Mouse (Mus musculus) kidney, adult 11 months (tissue): ENCODE measurements at regions not wholly inside any gene's neighbourhood (a gene's known extent, or its start where the extent isn't known, plus 50 kb on each side); places are given as distances from the start of the nearest gene placed in this dataset.
"Not testable (repeated sequence)": the region's sequence is repeated elsewhere in the genome, so short reads cannot be mapped to it uniquely, and the experiment has no call there.

Source experiments
- DNase-seq: peaks from one replicate; pipeline ENCODE4 v3.0.0; 2022

DNA sequence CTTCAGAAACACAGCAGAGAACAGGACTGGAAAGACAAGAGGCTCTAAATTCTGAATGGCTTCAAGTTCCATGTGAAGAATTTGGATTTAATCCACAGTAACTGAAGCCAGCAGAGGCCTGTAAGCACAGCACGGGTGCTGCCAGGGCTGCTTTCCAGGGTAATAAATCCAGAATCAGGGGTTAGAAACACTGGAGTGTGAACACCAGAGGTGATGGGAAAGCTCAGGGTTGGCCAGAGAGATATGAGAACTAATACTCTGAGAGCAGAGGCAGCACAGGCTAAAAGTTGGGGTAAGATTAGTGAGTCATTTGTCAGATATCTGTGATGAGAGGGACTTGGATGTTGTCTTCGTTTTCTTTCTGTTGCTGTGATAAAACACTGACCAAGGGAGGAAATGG, 153.6 kb upstream of the Tmc3 start:
- peak; percentile 28 for DNase-seq

DNA sequence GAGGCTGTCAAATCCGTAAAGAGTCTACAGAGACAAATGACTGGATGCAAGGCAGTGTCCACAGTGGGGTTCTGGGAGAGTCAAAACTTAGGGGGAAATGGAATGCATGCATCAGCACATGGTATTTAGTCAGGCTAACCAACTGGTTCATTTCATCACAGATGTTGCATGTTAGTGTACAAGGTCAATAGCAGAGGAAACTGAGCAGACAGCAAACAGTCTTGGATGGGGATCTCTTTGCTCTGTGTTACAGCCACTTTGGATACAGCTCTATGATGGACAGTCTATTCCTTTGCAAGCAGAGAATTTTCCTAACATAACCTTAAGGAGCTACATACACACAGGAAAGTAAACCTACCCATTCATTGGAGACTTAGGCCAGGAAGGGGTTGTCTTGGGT, 151.9 kb upstream of the Tmc3 start:
- no peak for DNase-seq

DNA sequence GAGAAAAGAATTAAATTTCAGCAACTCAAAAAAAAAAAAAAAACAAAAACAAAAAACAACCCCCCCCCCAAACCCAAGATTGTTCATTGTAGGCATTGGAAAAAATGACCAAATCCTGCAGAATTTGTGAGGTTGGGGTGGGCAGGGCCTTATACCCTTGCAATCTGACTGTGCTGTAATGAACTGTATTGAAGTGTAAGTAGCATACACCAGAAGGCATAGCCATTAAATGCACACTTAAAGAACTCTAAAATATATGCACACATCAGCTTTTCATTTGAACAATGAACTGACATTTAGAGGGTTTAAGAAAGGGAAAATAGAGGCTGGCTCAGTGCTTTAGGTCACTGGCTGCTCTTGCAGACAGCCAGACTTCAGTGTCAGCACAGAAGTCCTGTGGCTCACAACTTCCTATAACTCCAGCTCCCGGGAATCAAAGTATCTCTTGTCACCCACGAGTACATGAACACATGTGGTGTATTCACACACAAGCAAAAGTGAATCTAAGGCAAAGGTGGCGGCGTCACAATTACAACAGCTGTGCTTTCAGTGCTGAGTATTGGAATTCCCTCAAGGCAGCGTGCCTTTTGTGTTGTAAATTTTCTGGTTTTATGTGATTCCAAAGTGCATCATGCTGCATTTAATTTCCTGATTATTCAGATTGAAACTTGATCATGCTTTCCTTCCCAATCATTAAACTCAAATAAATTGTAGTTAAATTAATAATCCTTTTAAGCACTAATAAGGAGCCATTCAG, 150.6 kb upstream of the Tmc3 start:
- DNase-seq = no peak

DNA sequence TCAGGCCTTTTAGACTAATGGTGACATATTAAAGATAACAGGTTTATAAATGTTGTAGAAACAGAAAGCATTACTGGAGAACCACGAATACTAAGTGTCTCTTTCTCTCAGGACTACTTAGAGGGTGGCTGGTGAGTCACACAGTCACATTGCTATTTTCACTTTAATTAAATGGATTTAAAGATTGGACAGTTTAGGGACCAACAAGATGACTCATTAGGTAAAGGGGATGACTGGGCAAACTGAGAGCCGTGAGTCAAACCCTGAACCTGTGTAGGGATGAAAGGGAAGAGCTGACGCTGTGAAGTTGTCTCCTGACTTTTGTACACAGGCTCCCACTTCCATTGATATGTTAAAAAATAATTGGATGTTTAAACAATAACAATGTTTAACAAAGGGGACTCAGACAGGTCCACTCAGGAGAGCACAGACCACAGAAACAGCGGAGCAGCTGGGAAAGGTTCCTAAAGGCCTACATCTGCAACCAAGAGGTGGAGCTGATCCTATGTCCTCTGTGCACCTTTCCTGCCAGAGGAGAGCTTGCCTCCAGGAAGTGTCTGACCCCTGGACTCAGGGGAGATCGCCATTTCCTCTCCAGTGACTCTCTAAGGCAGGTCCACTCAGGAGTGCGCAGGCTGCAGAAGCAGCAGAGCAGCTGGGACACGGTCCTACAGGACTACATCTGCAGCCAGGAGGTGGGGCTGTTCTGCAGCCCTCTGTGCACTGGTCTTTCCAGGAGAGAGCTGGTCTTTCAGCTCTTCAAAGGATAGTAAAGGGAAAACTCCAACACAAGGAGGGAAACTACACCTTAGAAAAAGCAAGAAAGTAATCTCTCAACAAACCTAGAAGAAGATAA, 146.0 kb upstream of the Tmc3 start:
- no peak for DNase-seq

DNA sequence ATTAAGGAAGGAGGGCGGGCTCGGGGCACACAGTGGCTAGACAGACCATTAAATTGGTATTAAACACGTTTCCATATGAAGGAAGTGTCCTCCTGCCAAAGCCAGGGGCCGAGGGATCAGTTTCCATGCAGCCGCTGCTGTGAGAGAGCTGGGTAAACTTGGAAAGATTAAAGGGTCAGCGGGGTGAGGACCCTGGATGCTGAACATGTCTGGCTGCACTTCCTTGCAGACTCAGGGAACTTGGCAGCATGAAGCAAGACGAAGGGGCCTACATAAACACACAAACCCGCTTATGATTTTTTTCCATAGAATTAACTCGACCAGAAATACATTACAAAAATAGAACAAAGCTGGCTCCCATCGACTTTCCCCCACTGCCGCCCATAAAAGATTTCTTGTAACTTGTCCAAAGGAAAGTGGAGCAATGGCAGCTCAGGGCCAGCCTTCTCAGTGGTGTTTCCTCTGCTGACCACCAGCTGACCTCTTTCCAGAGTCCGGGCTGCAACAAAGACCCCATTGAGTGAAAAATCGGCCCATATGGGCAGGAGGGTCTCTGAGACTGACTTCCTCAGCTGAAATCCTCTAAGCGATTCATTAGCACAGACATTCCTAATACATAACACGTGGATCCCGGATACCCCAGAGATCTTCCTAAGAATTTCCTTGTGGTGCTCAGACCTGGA, 141.0 kb upstream of the Tmc3 start:
- DNase-seq = no peak

DNA sequence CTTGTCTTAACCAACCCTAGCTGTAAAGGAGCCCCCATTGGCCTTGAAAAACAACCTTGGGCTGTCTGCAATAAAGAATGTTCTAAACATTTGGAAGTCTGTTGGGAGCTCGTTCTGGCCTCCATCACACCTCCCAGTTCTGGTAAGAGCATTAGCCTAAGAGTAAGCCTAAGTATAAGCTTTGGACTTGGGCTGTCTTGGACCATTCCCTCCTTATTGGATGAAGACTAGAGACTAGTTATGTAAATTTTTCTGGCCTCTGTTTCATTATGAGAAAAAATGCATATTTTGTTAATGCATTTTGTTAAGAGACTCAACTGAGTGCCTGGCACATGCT, 140.5 kb upstream of the Tmc3 start:
- DNase-seq = no peak

DNA sequence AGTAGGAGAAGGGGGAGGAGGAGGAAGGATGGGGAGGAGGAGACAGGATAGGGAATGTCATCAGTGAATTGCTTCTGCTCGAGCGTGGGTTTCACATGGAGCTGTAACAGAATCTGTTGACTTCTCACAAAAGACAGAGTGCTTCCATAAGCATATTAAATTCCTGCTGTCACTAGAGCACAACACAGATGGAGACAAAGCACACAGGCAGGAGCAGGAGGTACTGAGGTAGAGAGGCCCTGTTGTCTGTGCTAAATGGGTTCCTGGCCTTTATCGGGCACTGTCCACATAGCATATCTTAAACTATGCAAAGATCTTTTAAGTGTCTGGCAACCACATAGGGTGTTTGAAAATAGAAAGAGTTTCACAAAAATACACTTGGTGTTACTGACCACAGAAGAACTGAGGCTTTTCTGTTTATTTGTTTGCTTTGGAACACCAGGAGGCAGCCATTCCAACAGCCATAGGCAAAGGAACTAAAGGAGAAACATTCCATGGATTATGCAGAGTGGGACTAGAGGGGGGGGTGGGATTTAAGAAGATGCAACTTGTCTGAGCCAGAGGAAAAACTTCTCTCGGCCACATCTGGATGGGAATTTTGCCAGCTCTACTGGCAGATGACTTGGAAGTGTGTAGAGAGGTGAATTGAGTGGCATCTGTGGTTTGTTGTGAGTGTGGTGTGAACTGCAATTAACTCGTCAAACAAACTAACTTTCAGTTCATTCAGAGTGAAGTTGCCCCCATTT, 139.4 kb upstream of the Tmc3 start:
- no peak for DNase-seq

DNA sequence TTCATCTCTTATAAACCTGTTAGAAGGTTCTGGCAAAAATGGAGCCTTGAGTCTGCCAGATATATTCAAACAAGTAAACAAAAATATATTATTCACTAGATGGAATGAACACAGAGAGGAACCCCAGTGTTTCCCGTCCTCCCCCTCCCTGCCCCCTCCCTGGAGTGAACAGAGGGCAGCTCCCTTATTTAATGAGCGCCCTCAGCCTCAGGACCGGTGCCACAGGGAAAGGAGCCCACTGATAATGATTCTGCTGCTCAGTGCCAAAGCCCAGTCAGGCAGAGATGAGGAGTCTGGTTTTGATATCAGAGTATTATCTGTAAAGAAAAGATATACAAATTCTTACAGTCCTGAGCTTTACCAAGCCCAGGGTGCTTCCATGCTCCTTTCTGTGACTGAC, 134.4 kb upstream of the Tmc3 start:
- no peak for DNase-seq

DNA sequence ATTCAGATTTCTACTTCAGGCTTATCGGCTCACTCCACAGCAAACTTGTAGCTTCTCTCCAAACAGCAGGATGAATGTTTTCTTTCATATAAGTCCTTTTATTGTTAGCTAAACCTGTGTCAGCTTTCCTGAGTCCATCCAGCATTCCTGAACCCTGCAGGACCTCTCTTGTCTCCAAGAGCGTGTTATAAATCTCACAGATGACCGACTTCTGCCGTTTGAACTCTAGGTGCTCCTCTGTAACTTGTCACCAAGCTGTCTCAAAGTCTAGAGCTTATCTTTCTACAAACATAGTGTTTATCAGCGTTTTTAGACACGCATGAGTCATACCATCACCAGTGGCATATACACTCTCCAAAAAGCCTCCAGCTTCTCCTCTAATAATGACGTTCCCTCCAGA, 132.4 kb upstream of the Tmc3 start:
- DNase-seq = no peak

DNA sequence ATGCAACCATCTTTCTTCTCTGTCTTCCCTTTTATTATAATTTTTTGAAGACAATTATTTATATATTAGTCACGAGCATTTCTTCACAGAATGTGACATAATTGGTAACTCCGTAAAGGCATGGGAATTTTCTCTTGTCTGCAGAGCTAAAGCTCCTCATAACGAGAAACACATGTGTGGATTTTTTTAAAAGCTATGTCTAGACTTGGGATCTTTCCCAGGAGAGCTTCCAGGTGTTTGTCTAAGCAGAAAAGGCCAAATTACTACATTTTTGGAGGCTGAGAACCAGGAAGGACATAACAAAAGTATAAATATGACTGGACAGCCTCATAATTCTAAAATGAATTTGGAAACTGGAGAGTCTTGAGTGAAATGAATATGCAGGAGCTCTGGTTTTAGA, 125.2 kb upstream of the Tmc3 start:
- no peak for DNase-seq

DNA sequence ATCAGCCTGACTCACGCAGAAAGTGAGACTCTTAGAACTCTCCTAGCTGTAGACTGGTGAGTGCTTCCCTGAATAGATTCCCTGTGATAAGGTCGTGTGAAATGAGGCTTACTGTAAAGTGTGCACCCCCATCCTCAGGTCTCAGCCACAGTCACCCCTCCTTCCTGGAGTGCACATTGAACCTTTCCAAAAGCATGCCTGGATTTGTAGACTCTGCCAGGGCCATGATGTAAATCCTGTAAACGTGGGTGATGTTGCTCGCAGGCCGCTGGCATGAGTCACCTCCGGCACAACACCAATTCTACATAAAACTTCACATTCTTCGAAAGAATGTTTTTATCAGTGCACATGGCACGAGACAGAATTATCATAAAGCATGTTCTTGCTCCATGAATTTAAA, 117.7 kb upstream of the Tmc3 start:
- DNase-seq = no peak

DNA sequence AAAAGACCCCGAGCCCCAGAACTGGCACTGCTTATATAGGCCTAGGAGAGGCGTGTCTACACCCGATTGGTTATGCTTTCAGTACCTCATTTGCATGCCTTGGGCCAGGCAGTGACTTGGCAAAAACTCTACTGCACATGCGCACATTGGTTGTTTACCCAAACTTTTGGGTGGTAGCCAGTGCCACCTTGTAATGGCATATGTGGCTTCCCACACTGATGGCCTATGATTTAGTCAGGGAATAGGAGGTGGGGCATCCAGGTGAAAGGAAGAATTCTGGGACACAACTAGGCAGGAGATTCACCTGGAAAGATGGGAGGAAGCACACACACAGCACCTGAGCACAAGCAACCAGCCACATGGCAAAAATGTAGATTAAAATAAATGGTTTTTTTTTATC, 114.9 kb upstream of the Tmc3 start:
- DNase-seq = not testable (repeated sequence)

DNA sequence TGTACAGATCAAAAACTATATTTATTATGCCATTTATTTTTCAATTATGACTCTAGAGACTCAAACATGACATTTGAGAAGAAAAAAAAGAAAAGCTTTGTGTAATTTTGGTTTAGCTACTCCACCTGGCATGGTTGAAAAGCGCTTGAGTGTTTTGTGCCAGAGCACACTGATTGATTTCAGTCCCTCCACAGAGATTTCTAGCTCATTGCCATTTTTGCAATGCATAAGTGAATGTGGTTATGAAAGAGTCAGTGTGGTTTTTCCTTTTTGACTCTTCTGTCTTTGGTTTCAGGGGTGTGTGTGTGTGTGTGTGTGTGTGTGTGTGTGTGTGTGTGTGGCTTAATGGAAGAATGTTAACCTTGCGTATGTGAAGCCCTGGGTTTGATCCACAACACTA, 113.6 kb upstream of the Tmc3 start:
- DNase-seq = no peak

DNA sequence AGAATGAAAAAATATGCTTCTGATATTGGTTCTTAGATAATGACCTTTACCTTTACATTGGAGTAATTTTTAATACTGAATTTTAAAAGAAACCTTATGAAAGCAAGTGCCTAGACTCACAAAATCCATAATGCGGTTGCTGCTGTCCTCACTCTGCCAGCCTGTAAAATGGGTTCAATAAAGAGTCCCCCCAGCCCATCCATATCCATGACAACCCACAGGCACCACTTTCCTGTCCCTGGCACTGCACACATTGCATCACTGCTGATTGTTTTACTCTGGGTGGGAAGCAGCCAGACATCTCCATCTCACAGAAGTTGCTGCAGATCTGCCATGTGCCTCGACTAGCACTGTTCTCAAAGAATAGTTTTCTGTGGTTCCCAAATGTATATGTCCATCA, 110.3 kb upstream of the Tmc3 start:
- DNase-seq = no peak

DNA sequence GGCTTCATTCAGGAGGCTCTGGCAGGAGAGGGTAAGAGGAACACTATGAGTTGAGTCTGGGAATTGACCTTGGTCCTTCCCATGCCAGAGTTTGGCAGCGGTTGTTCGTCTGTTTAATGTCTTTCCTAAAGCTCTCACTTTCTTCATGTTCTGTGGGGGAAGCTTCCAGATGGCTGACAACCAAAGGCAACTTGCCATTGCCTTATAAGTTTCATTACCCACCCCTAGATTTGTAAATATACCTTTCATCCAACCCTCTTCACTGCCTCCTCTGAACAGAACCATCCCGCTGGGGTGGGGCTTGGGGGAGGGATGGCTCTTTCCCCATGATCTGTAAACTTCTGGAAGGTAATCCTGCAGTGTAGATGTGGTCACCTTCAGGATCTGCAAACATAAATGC, 109.7 kb upstream of the Tmc3 start:
- DNase-seq = no peak

DNA sequence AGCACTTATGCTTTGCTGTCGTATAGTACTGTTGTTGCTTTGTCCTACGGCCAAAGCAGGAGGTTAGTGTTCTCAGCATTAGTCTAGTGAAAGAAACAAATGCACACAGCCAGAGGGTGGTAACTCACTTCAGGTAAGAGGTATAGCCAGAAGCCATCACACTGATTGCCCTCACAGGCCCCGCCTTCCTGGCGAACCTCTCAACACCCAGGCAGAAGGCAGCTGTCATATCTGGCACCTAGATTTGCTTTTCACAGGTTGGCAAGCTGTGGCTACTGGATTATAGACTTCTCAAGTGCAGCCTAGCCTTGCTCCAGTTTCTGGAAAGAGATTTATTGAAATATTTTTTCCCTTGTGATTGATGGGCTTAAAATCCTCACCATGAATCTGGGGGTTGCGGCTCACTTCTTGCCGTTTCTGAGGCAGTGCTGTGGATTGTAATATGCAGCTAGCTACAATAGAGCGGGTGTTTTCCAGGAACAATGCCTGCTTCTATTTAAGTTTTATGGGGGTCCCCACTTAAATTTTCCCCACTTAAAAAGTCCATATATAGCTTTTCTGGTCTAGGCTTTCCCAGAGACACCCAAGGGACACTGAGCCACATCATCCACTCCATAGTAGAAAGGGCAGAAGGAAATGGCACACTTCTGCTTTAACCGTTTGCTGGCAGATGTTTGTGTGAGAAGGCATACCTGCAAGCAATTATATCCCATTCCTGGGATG, 109.1 kb upstream of the Tmc3 start:
- DNase-seq = no peak

DNA sequence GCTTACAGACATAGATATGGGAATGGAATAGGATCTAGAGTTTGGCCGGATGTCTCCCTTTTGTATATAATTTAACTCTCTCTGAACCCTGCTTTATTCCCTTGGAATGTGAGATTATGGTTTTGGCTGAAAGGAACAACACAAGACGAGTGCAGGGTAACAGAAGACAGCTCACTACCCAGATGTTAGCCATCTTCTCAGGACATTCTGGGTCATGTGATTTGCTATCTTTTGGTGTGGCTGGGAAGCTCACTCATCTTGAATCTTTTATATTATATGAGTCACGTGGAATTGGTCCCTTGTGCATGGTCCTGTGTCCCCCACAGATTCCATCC, 108.6 kb upstream of the Tmc3 start:
- no peak for DNase-seq

DNA sequence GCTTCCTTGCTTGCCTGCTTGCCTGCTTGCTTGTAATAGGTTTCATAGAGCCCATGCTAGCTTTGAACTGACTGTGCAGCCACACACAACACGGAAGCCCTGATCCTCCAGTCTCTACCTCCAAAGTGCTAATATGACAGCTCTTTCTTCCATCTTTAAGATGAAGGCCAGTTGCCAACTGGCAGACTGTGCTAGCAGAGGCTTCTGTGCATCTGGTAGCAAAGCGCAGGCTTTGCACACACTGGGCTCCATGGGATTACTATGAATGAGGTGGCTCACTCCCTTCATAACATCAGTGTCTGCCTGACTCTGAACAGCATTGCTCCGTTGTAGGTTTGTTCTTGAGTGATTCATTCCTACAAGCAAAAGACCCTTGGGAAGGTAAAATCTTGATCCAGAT, 107.9 kb upstream of the Tmc3 start:
- DNase-seq = no peak

DNA sequence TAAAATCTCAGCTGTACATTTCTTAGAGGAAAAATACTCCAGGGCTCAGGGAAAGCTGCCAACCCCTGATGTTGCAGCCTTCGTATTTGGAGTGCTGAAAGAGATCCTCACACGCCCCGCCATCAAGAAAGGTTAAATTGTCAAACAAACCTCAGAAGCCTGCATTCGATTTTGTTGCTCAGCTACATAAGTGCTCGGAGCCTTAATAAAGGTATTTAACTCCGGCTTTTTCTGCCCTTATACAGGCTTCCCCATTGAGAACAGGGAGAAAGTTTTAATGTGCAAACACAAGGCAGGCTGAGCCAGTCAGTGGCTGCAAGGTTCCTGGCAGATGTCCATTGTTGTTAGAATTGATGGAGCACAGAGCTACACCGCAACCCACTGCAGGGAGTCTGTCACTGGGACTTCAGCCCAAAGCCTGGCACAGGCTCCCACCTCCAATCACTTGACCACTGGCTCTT, 107.0 kb upstream of the Tmc3 start:
- DNase-seq = no peak

DNA sequence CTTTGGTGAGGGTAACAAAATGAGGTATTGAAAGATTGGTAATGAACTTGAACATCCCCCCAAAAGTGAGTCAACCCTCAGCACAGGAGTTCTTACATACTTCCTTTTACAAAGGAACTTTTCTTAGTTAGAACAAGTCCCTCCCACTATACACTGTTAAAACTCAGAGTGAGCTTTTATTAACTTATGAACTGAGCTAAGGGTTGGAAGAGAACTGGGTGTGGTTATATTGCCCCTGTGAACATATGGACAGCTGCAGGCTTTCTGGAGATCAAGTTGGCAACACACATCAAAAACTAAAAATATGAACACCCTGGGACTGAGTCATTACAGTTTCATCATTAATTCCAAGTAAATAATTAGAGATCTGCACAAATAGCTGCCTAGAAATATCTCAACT, 103.1 kb upstream of the Tmc3 start:
- DNase-seq = no peak

DNA sequence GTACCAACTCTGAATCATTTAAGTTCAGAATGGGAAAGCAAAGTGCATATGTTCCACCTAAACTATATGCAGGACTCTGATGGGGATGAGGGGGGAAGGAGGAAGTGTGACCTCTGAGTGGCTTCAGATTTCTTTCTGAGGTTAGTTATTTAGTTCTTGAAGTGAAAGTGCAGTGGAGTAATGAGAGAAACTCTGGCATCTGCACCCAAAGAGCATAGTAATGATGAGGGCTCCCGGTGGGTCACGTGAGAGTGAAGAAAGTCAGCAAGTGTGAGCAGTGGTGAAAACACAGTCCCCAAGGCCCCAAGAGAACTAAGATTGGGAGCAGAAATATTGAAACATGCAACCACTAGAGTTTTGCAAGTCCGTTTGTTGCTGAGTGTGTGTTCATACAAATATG, 102.5 kb upstream of the Tmc3 start:
- no peak for DNase-seq

DNA sequence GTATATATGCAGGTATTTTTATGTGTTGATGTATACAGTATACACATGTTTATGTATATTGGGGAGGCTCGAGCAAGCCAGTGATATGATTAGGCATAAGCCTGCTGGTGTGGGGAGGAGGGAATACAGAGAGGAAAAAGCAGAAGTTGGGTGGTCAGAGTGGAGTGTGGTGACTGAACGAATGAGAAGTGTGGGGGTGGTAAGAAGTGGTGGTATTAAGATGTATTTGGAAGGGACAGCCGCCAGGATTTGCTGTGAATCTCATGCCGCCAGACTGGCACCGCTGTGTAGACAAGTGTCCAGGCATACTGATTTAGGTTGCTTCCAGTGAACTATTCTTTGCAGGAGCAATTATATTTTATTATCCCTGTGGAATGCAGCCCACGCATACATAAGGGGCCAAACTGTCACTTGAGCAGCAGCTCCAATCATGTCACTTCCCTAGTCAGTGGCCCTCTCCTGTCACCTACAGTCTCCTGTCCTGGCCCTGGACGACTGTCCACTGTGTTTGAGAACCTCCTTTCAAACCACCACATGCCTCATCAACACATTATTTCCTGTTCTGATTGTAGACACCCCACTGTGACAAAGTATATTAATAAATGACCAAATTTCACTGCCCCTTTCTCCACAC, 101.9 kb upstream of the Tmc3 start:
- no peak for DNase-seq
